13 mouse cellular contexts compared by ENCODE assay signal in genomic region chr8:72360162-72360561, GRCm38 (mm10). TPM values are rescaled to one million over a fixed set of nuclear protein-coding genes. Genes with fewer than 3 reads are reported as not detected.
DNase-seq lines count a peak whose midpoint lies in the region; ATAC-seq and TF ChIP-seq lines count a peak whose summit lies in the region.
"Had no signal": no experiment of that assay in that cellular context is flagged by ENCODE, and none has a peak within 500 bp of the region (broad histone marks: within the 10 kb centered on the region; RNA-seq: fewer than 3 reads in every experiment).

No protein-coding gene starts in this region.

- peak; percentile 52 for DNase-seq in lung, postnatal 0 days (ENCODE audit: low spot score)
- no peak for DNase-seq in lung, adult 2 months
- peak; percentile 34 for DNase-seq in MEL (ENCODE audit: low read depth, low spot score)
- peak; percentile 68 for DNase-seq in splenic B cell, adult 2 months (ENCODE audit: low read depth, low spot score)
- no peak for DNase-seq in thymus, postnatal 4 days
- no peak for DNase-seq in midbrain, postnatal 0 days (ENCODE audit: low spot score)
- DNase-seq: cerebellum, adult 18-20 months had no signal

- no peaks in the 10 kb centered on the region for H3K9me3 ChIP-seq in lung, postnatal 0 days (ENCODE audit: low read length)
- no peaks in the 10 kb centered on the region for H3K9me3 ChIP-seq in MEL (replicated peaks; ENCODE audit: insufficient read depth, low read length)
- no peaks in the 10 kb centered on the region for H3K9me3 ChIP-seq in midbrain, postnatal 0 days (ENCODE audit: low read length)
- H3K9me3 ChIP-seq: embryonic facial prominence, embryonic 13.5 days; kidney, embryonic 15.5 days had no signal

- peak; percentile 57; the same call in 1 of the 2 replicates for ATAC-seq in lung, postnatal 0 days
- ATAC-seq in inflammation-experienced regulatory T-cells, adult 6 months: peak; percentile 68
- no peak for ATAC-seq in midbrain, postnatal 0 days (ENCODE audit: low FRiP score)
- ATAC-seq: midbrain, embryonic 16.5 days had no signal

- H3K9ac ChIP-seq in lung, postnatal 0 days (replicated peaks; ENCODE audit: low read depth): no peak overlapping the region
- no peak overlapping the region for H3K9ac ChIP-seq in MEL (ENCODE audit: control insufficient read depth, low read depth, low read length, poor library complexity, severe bottlenecking)
- H3K9ac ChIP-seq in midbrain, postnatal 0 days (replicated peaks; ENCODE audit: low read length, poor library complexity, severe bottlenecking): no peak overlapping the region
- H3K9ac ChIP-seq: embryonic facial prominence, embryonic 13.5 days; hindbrain, embryonic 14.5 days; kidney, embryonic 15.5 days; liver, embryonic 14.5 days had no signal

- no peaks in the 10 kb centered on the region for H3K4me1 ChIP-seq in lung, postnatal 0 days (ENCODE audit: insufficient read depth, low read depth, low read length)
- peaks cover 20% of the 10 kb centered on the region for H3K4me1 ChIP-seq in lung, adult 2 months (ENCODE audit: control insufficient read depth, insufficient read depth, low read length)
- peaks cover 0 to 10% of the 10 kb centered on the region in 2 experiments; a peak in 2 of 4 replicates for H3K4me1 ChIP-seq in MEL (ENCODE audit: control insufficient read depth in 1 of 2, insufficient read depth in 2 of 2, low read length in 2 of 2)
- no peaks in the 10 kb centered on the region for H3K4me1 ChIP-seq in midbrain, postnatal 0 days (ENCODE audit: insufficient read depth, low read length)
- H3K4me1 ChIP-seq: embryonic facial prominence, embryonic 13.5 days had no signal

- no peak overlapping the region for H3K27ac ChIP-seq in lung, postnatal 0 days (ENCODE audit: low read length)
- no peak overlapping the region for H3K27ac ChIP-seq in MEL (ENCODE audit: control insufficient read depth, low read depth, low read length)
- no peak overlapping the region for H3K27ac ChIP-seq in midbrain, postnatal 0 days (ENCODE audit: low read depth, low read length)
- H3K27ac ChIP-seq: embryonic facial prominence, embryonic 13.5 days; hindbrain, embryonic 14.5 days; kidney, embryonic 15.5 days; liver, embryonic 14.5 days had no signal

- no peak for TF ChIP-seq EP300 in lung, postnatal 0 days (IDR thresholded peaks at IDR 0.05)
- TF ChIP-seq EP300 in MEL (IDR thresholded peaks at IDR 0.05; ENCODE audit: low read depth in 1 of 2, low read length in 2 of 2): no peak

- H3K4me2 ChIP-seq in lung, postnatal 0 days (replicated peaks; ENCODE audit: low read depth, low read length): no peak overlapping the region
- no peak overlapping the region for H3K4me2 ChIP-seq in midbrain, postnatal 0 days (ENCODE audit: low read depth, low read length, poor library complexity, severe bottlenecking)
- H3K4me2 ChIP-seq: embryonic facial prominence, embryonic 13.5 days; hindbrain, embryonic 14.5 days; kidney, embryonic 15.5 days had no signal

- no peak for TF ChIP-seq RAD21 in MEL (IDR thresholded peaks at IDR 0.05; ENCODE audit: low read depth, low read length)

- no peak for TF ChIP-seq CTCF in lung, postnatal 0 days (IDR thresholded peaks at IDR 0.05)
- no peak for TF ChIP-seq CTCF in lung, adult 2 months (IDR thresholded peaks at IDR 0.05; ENCODE audit: insufficient read depth, low read length)
- TF ChIP-seq CTCF in MEL (IDR thresholded peaks at IDR 0.05 in 2 of 3, conservative IDR thresholded peaks at IDR 0.05 in 1 of 3; ENCODE audit: control insufficient read depth in 1 of 3, insufficient read depth in 1 of 3, low read depth in 2 of 3, low read length in 3 of 3, poor library complexity in 1 of 3, severe bottlenecking in 1 of 3): no peak
- TF ChIP-seq CTCF in midbrain, postnatal 0 days (IDR thresholded peaks at IDR 0.05): no peak

- no peak for TF ChIP-seq POLR2A in lung, adult 2 months (IDR thresholded peaks at IDR 0.05; ENCODE audit: borderline replicate concordance, extremely low read depth, low read depth, low read length)
- TF ChIP-seq POLR2A in MEL (IDR thresholded peaks at IDR 0.05; ENCODE audit: control insufficient read depth in 1 of 2, insufficient read depth in 1 of 2, low read depth in 1 of 2, low read length in 2 of 2, poor library complexity in 1 of 2): no peak

- H3K36me3 ChIP-seq in lung, postnatal 0 days (ENCODE audit: insufficient read depth, low read length): no peaks in the 10 kb centered on the region
- peaks cover 0 to 6% of the 10 kb centered on the region in 2 experiments for H3K36me3 ChIP-seq in MEL (ENCODE audit: control insufficient read depth in 1 of 2, insufficient read depth in 2 of 2, low read length in 2 of 2)
- no peaks in the 10 kb centered on the region for H3K36me3 ChIP-seq in splenic B cell, adult 2 months (ENCODE audit: control insufficient read depth, insufficient read depth, low read length, poor library complexity, severe bottlenecking)
- peaks cover 74% of the 10 kb centered on the region for H3K36me3 ChIP-seq in midbrain, postnatal 0 days (ENCODE audit: insufficient read depth, low read length)

- no peaks in the 10 kb centered on the region for H3K79me2 ChIP-seq in MEL (ENCODE audit: control insufficient read depth, insufficient read depth, low read length, poor library complexity)

- H3K4me3 ChIP-seq in lung, postnatal 0 days (ENCODE audit: low read depth, low read length): no peak overlapping the region
- no peak overlapping the region for H3K4me3 ChIP-seq in lung, adult 2 months (replicated peaks; ENCODE audit: extremely low read depth, low read depth, low read length)
- no peak overlapping the region for H3K4me3 ChIP-seq in MEL (ENCODE audit: control insufficient read depth in 1 of 2, insufficient read depth in 1 of 2, low read depth in 2 of 2, low read length in 2 of 2)
- no peak overlapping the region for H3K4me3 ChIP-seq in midbrain, postnatal 0 days (ENCODE audit: low read depth, low read length)
- H3K4me3 ChIP-seq: embryonic facial prominence, embryonic 13.5 days; kidney, embryonic 15.5 days had no signal

- H3K27me3 ChIP-seq in lung, postnatal 0 days (replicated peaks; ENCODE audit: insufficient read depth, low read length): no peaks in the 10 kb centered on the region
- no peaks in the 10 kb centered on the region for H3K27me3 ChIP-seq in MEL (ENCODE audit: control insufficient read depth in 1 of 2, insufficient read depth in 2 of 2, low read length in 2 of 2)
- H3K27me3 ChIP-seq in splenic B cell, adult 2 months (ENCODE audit: control insufficient read depth, insufficient read depth, low read length, poor library complexity, severe bottlenecking): no peaks in the 10 kb centered on the region
- no peaks in the 10 kb centered on the region for H3K27me3 ChIP-seq in midbrain, postnatal 0 days (ENCODE audit: insufficient read depth, low read length)
- H3K27me3 ChIP-seq: embryonic facial prominence, embryonic 13.5 days; kidney, embryonic 15.5 days had no signal

TF ChIP-seq in MEL, 35 proteins besides CTCF, POLR2A, EP300 and RAD21:
- TF ChIP-seq GATA1 (IDR thresholded peaks at IDR 0.05; ENCODE audit: low read depth, low read length) (no peak), SMC3 (IDR thresholded peaks at IDR 0.05; ENCODE audit: low read depth, low read length) (no peak), ZNF384 (IDR thresholded peaks at IDR 0.05; ENCODE audit: low read depth, low read length) (no peak), MAX (IDR thresholded peaks at IDR 0.05; ENCODE audit: low read length) (no peak), MYC (IDR thresholded peaks at IDR 0.05; ENCODE audit: low read depth, low read length) (no peak), KAT2A (conservative IDR thresholded peaks at IDR 0.05; ENCODE audit: low read depth, low read length) (no peak), CHD1 (IDR thresholded peaks at IDR 0.05; ENCODE audit: low read depth, low read length) (no peak), UBTF (IDR thresholded peaks at IDR 0.05; ENCODE audit: borderline replicate concordance, insufficient read depth, low read depth, low read length) (no peak), MXI1 (IDR thresholded peaks at IDR 0.05; ENCODE audit: low read depth, low read length) (no peak), USF2 (IDR thresholded peaks at IDR 0.05; ENCODE audit: borderline replicate concordance in 1 of 2, insufficient read depth in 1 of 2, low read depth in 1 of 2, low read length in 2 of 2) (no peak), MAFK (IDR thresholded peaks at IDR 0.05; ENCODE audit: borderline replicate concordance, low read depth, low read length) (no peak), CHD2 (IDR thresholded peaks at IDR 0.05; ENCODE audit: low read length) (no peak), POLR2AphosphoS2 (IDR thresholded peaks at IDR 0.05; ENCODE audit: low read length) (no peak), ZKSCAN1 (IDR thresholded peaks at IDR 0.05; ENCODE audit: low read depth, low read length) (no peak), NRF1 (IDR thresholded peaks at IDR 0.05; ENCODE audit: insufficient read depth, low read depth, low read length, poor library complexity, severe bottlenecking) (no peak), MAZ (IDR thresholded peaks at IDR 0.05; ENCODE audit: low read depth, low read length) (no peak), ELF1 (IDR thresholded peaks at IDR 0.05; ENCODE audit: low read depth, low read length) (no peak), USF1 (IDR thresholded peaks at IDR 0.05; ENCODE audit: low read depth, low read length) (no peak)

RNA-seq across cellular contexts. Expression of gene Klf2, which starts 41.3 kb away (rescaled TPM):
- polyA plus RNA-seq in lung, postnatal 0 days (2015; fragmentation: Nextera tagmentation; extraction: Ambion mirVana): 65.3 and 74.1 TPM in 2 replicates
- polyA plus RNA-seq in lung, adult 2 months (2012; rRNA removed): 144 and 340 TPM in 2 replicates
- not detected in 2 replicates for total RNA-seq in MEL (2012; rRNA removed)
- polyA plus RNA-seq in MEL (2012; ENCODE audit: insufficient read depth in 1 of 2, insufficient read length in 2 of 2, low read depth in 1 of 2, low replicate concordance in 2 of 2, missing spikeins in 1 of 2): not detected
- polyA plus RNA-seq in inflammation-experienced regulatory T-cells, adult 6 months (2017; shearing (Covaris generic)): 10 to 100 TPM; 21.0 to 28.1 (median 24.3) TPM
- total RNA-seq in midbrain, postnatal 0 days (2014; rRNA removed): 5.3 and 7.8 TPM in 2 replicates
- 9.8 and 10.5 TPM in 2 replicates for polyA plus RNA-seq in midbrain, postnatal 0 days (2015; fragmentation: Nextera tagmentation; extraction: Ambion mirVana)

RNA-seq across cellular contexts. Expression of gene Gm10282, which starts 55.1 kb away (rescaled TPM):
- polyA plus RNA-seq in lung, postnatal 0 days (2015; fragmentation: Nextera tagmentation; extraction: Ambion mirVana): 5.7 and 6.1 TPM in 2 replicates
- 0.53 and 1.8 TPM in 2 replicates for polyA plus RNA-seq in lung, adult 2 months (2012; rRNA removed)
- 11.4 and 11.7 TPM in 2 replicates for total RNA-seq in MEL (2012; rRNA removed)
- 100 to 1,000 TPM in 1 of 2 experiments, not detected in 1; 133 TPM for polyA plus RNA-seq in MEL (2012; ENCODE audit: insufficient read depth in 1 of 2, insufficient read length in 2 of 2, low read depth in 1 of 2, low replicate concordance in 2 of 2, missing spikeins in 1 of 2)
- polyA plus RNA-seq in inflammation-experienced regulatory T-cells, adult 6 months (2017; shearing (Covaris generic)): 100 to 1,000 TPM in 1 of 3 experiments, 10 to 100 TPM in 2; 20.4 to 115 (median 45.5) TPM
- total RNA-seq in midbrain, postnatal 0 days (2014; rRNA removed): 2.4 and 3.9 TPM in 2 replicates
- polyA plus RNA-seq in midbrain, postnatal 0 days (2015; fragmentation: Nextera tagmentation; extraction: Ambion mirVana): 9.0 and 10.2 TPM in 2 replicates

Comparison
In these comparisons a context has a peak if more than half of its experiments do, and no peak if none do; other contexts are left out.
1. DNase-seq: peak in lung, postnatal 0 days (single experiment), MEL (single experiment) and splenic B cell, adult 2 months (single experiment); none in lung, adult 2 months (single experiment), thymus, postnatal 4 days (single experiment) and midbrain, postnatal 0 days (single experiment).
2. RNA of gene Klf2, which starts 41.3 kb away (polyA plus RNA-seq): 144 to 340 TPM in lung, adult 2 months, 65.3 to 74.1 TPM in lung, postnatal 0 days, 21.0 to 28.1 TPM in inflammation-experienced regulatory T-cells, adult 6 months and 9.8 to 10.5 TPM in midbrain, postnatal 0 days; not detected in MEL; every median in the first group is over 10 times any median in the second.